Mouse (Mus musculus) MEL (cell line): ENCODE results near the gene Vars.

Source experiments
- CHD1 ChIP-seq: IDR thresholded peaks from 2 replicates; pipeline ENCODE4 v1.6.1; 2012; ENCODE audit warnings: low read depth, mild to moderate bottlenecking, inconsistent platforms, low read length, improper control_type of control experiment
- CTCF ChIP-seq, 3 experiments: IDR thresholded peaks in 2 of 3; conservative IDR thresholded peaks in 1 of 3; 2 replicates each; pipeline ENCODE4 v1.5.1; 2011 to 2012; ENCODE audit warnings: low read length in 3 of 3, low read depth in 2 of 3, mild to moderate bottlenecking in 2 of 3, improper control_type of control experiment in 1 of 3, inconsistent platforms in 1 of 3, mixed read lengths in 1 of 3, moderate library complexity in 1 of 3; ENCODE audit not compliant: control insufficient read depth in 1 of 3, insufficient read depth in 1 of 3, poor library complexity in 1 of 3, severe bottlenecking in 1 of 3
- MYC ChIP-seq: IDR thresholded peaks from 2 replicates; pipeline ENCODE4 v1.6.1; 2011; ENCODE audit warnings: low read depth, mild to moderate bottlenecking, low read length, improper control_type of control experiment, moderate library complexity
- NELFE ChIP-seq: IDR thresholded peaks from 2 replicates; pipeline ENCODE4 v1.6.1; 2011; ENCODE audit warnings: low read depth, low read length, improper control_type of control experiment
- POLR2AphosphoS5 ChIP-seq: IDR thresholded peaks from 2 replicates; pipeline ENCODE4 v1.6.1; 2012; ENCODE audit warnings: low read depth, borderline replicate concordance, mild to moderate bottlenecking, inconsistent platforms, low read length, moderate library complexity, mixed read lengths
- SMC3 ChIP-seq: IDR thresholded peaks from 2 replicates; pipeline ENCODE4 v1.6.1; 2011; ENCODE audit warnings: low read depth, low read length, improper control_type of control experiment

GRCm38 (mm10) chr17:35011440-35011839, 10.7 kb downstream of the Vars start:
- TF ChIP-seq NELFE (no peak), POLR2AphosphoS5 (no peak), SMC3 (no peak), MYC (no peak), CTCF (IDR thresholded peaks at IDR 0.05 in 2 of 3, conservative IDR thresholded peaks at IDR 0.05 in 1 of 3; ENCODE audit: control insufficient read depth in 1 of 3, insufficient read depth in 1 of 3, low read depth in 2 of 3, low read length in 3 of 3, poor library complexity in 1 of 3, severe bottlenecking in 1 of 3) (no peak), CHD1 (no peak)
